Mouse (Mus musculus): Measurements from ENCODE around the gene B130006D01Rik.

Gene B130006D01Rik

DNA sequence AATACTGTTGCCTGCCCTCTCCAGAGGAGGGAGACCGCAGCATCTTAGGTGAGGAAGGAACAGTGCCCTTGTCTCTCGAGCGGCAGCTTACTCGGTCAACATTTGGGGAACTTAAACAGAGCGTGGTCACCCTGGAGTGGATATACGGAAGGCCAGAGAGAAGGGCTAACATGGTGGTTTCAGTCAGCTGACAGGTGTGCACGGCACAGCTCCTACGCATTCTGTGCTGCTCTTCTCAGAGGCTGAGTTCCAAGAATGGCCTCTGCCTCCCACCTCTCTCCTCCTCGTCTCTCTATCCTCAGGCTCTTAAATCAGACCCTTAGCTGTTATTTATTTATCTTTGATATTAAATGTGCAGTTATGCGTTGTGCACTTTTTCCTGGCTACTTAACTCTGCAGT, 41.9 kb downstream of the B130006D01Rik start:
- in situ Hi-C loops (cut with MboI; ENCODE audit: low sequenced_read_pairs) = no loop called here

DNA sequence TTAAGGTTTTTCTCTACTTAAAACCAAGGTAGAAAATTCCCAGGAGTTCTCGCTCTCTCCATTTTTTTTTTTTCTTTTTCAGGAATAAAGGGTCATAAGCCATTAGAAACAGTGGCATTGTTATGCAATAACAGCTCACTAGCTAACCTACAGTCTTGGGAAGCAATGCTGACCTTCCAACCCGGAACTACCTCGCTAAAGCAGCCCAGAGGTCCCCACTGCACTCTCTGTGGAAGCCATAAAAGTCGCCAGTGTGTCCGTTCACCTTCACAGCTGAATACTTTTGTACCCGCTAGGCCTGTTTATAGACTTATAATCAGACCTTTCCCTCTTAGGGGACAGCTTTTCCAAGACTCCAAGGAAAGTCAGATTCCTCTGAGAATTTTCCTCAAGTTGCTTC, 44.9 kb downstream of the B130006D01Rik start:
- in situ Hi-C loops (cut with MboI; ENCODE audit: low sequenced_read_pairs) = no loop called here

DNA sequence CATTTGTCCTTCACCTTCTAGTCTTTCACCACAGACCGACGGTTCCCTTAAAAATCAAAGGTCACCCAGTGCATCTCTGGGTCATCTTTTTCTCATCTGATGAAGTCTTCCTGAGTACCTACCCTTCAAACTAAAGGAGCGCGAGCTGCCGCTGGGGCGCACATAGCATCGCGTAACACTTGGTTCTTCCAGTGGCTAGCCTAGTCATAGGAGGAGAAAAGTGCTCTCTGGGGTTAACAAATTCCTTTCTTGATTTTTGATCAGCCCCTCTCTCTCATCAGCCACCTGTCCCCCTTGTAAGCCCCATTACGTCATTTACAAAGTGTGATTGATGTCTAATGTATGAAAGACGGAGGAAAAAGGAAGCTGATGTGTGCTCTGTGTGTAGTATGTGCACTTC, 45.8 kb downstream of the B130006D01Rik start:
- in situ Hi-C loops (cut with MboI; ENCODE audit: low sequenced_read_pairs) = no loop called here

DNA sequence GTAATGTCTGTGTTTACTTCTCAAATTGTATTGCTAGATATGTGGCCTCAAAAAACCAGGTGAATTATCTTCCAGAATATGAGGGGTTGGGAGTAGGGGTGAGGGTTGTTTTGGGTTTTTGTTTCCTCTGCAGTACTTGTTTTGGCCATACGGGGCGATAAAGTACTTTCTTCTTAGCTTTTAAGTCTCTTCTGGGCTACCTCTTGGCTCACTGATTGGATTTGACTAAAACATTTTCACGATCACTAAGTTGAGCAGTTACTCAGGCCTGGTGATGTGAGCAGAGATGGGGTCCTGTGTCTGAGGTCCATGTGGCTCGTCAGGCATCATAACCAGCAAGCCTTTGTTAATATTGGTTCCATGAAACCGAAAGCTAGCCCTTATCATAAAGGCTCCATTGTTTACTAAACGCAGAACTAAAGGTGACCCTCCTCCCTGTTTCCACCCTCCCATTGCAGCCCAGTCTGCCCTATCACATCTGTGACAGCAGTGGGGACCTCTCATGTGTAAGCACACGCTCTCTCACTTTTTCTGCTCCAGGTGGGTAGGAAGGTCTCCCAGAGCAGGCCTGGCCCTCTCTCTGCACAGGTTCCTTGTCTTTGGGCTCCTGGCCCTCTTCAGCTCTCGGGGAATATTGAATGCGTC, 47.5 kb downstream of the B130006D01Rik start:
- in situ Hi-C loops (cut with MboI; ENCODE audit: low sequenced_read_pairs) = no loop called here

DNA sequence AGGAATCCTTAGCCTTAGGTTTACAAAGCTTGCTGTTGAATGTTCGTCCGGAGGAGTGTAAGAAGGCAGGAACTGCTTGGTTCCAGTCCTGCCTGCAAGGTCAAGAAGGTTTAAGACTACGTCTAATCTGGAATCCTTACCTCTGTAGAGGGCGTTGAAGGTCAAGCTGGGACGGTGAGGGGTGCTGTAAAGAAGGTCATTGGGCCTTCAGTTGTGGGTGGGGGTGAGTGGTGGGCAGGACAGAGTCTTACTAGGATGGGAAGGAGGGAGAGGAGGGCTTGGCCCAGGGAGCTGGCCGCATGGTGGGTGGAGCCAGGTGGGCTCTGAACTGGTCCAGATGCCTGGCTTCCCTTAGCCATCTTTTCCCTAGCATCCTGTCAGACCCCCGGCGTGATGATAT, 48.3 kb downstream of the B130006D01Rik start:
- in situ Hi-C loops (cut with MboI; ENCODE audit: low sequenced_read_pairs) = no loop called here

DNA sequence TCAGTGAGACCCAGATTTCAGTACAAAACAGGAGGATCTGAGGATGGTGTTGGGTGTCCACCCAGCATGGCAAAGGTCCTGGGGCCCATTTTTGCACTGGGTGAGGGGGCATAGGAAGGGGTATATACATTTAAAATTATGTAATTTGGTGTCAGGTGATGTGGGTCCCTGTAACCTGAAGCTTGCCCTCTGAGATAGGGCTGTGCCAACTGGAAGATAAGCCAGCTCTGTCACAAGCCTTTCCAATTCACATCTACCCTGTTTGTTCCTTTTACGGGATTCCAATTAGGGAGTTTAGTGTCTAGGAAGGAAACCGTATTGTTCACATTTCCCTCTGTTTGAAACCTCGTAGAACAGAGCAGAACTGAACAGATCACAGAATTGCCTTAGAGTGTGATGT, 49.9 kb downstream of the B130006D01Rik start:
- in situ Hi-C loops (cut with MboI; ENCODE audit: low sequenced_read_pairs) = no loop called here
